Mouse (Mus musculus): ENCODE measurements around the gene Arhgef12. TPM values are rescaled to one million over a fixed set of nuclear protein-coding genes. Genes with fewer than 3 reads are reported as not detected.

Gene Arhgef12
- total and polyA plus RNA-seq, 3 experiments, result 34.8 to 150 (median 136) TPM

DNA sequence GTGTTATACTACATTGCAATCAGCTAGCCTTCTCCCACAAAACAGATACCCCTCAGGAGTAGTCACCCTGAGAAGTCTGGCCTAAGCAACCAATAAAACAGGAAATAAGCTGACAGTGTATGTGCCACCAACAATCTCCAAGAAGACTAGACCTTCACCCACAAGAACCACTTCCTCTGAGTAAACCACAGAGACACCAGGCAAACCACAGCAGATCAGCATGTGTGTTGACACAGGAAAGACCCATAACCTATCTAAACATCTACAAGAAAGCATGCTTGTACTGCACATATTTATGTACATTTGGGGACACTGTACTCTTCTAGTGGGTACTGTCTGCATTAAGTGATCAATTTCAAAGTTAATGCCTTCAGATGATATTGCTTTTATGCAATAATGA is 10.7 kb downstream of the Arhgef12 start:
- no peak for TF ChIP-seq POLR2A (IDR thresholded peaks at IDR 0.05; ENCODE audit: insufficient read depth, low read depth, low read length)
- no peak for TF ChIP-seq EP300 (IDR thresholded peaks at IDR 0.05; ENCODE audit: insufficient read depth, low read depth, low read length)
- TF ChIP-seq CTCF (IDR thresholded peaks at IDR 0.05), result no peak
- Histone ChIP-seq H3K27me3 (ENCODE audit: control insufficient read depth, insufficient read depth, low read length) (no peaks in the 10 kb centered on the region), H3K36me3 (ENCODE audit: control insufficient read depth, insufficient read depth, low read length) (peaks cover 51% of the 10 kb centered on the region), H3K4me3 (no peak overlapping the region), H3K9ac (ENCODE audit: low read depth, low read length) (no peak overlapping the region), H3K4me1 (ENCODE audit: control insufficient read depth, insufficient read depth, low read length) (peaks cover 33% of the 10 kb centered on the region), H3K27ac (no peak overlapping the region), H3K79me2 (replicated peaks; ENCODE audit: control insufficient read depth, insufficient read depth, low read length) (peaks cover 17% of the 10 kb centered on the region)
- intact Hi-C loops (cut with DNase I), result no loop called here
- no peak for DNase-seq

DNA sequence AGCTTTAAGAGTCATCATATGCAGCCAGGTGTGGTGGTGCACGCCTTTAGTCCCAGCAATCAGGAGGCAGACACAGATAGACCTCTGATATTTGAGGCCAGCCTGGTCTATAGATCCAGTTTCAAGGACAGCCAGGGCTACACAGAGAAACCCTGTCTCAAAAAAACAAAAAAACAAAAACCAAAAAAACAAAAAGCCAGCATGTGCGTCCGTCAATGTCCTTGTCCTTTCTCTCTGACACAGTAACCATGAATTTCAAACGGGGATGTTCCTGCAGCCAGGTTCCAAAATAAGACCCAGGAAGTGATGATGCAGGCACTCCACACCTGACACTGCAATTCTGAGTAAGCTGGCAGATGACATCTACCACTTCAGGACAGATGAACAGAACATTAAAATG is 12.2 kb downstream of the Arhgef12 start:
- H3K4me1 ChIP-seq (ENCODE audit: control insufficient read depth, insufficient read depth, low read length), result peaks cover 35% of the 10 kb centered on the region
- DNase-seq, result no peak
- H3K27ac ChIP-seq, result no peak overlapping the region; the same call in 1 of the 2 replicates
- no peak for TF ChIP-seq CTCF (IDR thresholded peaks at IDR 0.05)
- TF ChIP-seq EP300 (IDR thresholded peaks at IDR 0.05; ENCODE audit: insufficient read depth, low read depth, low read length), result no peak
- no peak for TF ChIP-seq POLR2A (IDR thresholded peaks at IDR 0.05; ENCODE audit: insufficient read depth, low read depth, low read length)
- no peak overlapping the region for H3K9ac ChIP-seq (ENCODE audit: low read depth, low read length)
- H3K36me3 ChIP-seq (ENCODE audit: control insufficient read depth, insufficient read depth, low read length), result peaks cover 53% of the 10 kb centered on the region
- intact Hi-C loops (cut with DNase I), result no loop called here
- H3K27me3 ChIP-seq (ENCODE audit: control insufficient read depth, insufficient read depth, low read length), result no peaks in the 10 kb centered on the region
- H3K4me3 ChIP-seq, result no peak overlapping the region
- 46% methylated on average over 4 of the region's 4 CpGs for WGBS
- peaks cover 17% of the 10 kb centered on the region for H3K79me2 ChIP-seq (replicated peaks; ENCODE audit: control insufficient read depth, insufficient read depth, low read length)

DNA sequence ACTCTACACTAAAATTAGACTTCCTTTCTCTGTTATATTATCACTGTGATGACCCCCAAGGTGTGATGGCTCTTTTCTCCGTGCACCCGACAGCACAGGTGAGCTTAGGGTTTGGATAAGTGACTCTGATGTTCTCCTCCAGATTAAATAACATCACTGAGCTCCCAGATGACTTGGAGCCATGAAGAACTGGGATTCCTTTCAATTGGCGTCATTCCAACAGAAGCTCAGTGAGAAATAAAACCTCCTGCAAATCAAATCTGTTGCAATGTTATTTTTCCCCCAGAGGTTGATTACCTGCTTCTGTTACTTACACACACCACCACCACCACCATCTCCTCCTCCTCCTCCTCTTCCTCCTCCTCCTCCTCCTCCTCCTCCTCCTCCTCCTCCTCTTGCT is 13.2 kb downstream of the Arhgef12 start:
- Histone ChIP-seq H3K4me1 (ENCODE audit: control insufficient read depth, insufficient read depth, low read length) (peaks cover 35% of the 10 kb centered on the region), H3K36me3 (ENCODE audit: control insufficient read depth, insufficient read depth, low read length) (peaks cover 56% of the 10 kb centered on the region), H3K9ac (ENCODE audit: low read depth, low read length) (no peak overlapping the region), H3K4me3 (no peak overlapping the region), H3K79me2 (replicated peaks; ENCODE audit: control insufficient read depth, insufficient read depth, low read length) (peaks cover 21% of the 10 kb centered on the region), H3K27ac (no peak overlapping the region), H3K27me3 (ENCODE audit: control insufficient read depth, insufficient read depth, low read length) (no peaks in the 10 kb centered on the region)
- intact Hi-C loops (cut with DNase I), result no loop called here
- 13% methylated on average over 3 of the region's 3 CpGs for WGBS
- DNase-seq, result no peak
- TF ChIP-seq EP300 (IDR thresholded peaks at IDR 0.05; ENCODE audit: insufficient read depth, low read depth, low read length) (no peak), CTCF (IDR thresholded peaks at IDR 0.05) (no peak), POLR2A (IDR thresholded peaks at IDR 0.05; ENCODE audit: insufficient read depth, low read depth, low read length) (no peak)

DNA sequence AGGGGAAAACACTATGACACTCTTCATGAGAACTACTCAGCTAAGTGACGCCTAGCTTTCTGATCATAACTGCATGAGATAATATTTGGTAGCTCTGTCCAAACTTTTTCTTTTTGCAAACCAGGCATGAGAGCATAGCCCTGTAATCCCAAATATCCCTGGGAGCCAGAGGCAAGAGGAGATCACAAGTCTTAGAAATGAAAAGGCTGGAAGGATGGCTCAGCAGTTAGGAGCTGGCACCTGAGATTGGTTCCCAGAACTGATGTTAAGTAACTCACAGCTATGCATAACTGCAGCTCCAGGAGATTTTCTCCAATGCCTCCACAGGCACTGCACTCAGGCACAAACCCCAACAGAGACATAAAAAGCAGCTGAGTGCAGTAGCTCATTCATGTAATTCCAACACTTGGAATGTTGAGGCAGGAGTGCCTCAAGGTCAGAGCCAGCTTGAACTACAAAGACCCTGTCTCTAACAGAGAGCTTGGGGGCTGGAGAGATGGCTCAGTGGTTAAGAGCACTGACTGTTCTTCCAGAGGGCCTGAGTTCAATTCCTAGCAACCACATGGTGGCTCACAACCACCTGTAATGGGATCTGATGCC is 21.3 kb downstream of the Arhgef12 start:
- peak overlapping the region; percentile 17; the same call in 1 of the 2 replicates for H3K27ac ChIP-seq

DNA sequence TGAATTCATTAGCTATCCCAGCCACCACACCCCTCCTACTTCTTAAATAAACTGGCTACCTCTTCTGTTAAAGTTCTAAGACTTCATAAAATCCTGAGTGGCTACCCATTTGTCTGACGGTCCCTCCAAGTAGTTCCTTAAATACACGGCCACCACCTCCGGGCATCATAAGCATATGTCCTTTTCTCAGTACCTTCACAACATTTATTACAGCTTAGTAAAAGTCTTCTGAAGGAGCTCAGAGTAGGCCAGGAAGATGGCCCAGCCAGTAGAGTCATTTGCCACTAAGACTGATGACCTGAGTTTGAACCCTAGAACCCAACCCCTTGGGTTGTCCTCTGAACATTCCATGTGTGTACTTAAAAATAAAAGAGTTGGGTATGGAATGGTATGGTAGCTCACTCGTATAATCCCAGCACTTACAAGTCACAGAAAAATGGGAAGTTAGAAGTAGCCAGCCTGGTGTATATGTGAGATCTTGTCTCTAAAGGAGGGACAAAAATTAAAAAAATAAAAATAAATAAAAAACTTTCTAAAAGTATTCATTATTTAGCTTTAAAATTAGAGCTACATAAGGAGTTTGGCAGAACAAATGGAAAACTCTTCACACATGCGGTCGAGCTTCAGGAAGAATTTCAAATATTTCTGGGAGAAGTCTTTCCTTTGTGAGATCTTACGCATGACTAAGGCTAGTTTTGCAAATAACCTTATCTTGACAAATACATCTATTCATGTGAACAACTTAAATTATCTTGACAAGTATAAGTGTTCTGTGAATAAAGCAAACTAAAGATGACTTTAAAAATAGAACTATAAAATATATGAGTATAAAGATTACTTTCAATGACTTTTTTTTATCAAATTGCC is 22.3 kb downstream of the Arhgef12 start:
- no peak overlapping the region for H3K4me3 ChIP-seq
- peaks cover 53% of the 10 kb centered on the region for H3K36me3 ChIP-seq (ENCODE audit: control insufficient read depth, insufficient read depth, low read length)
- peak overlapping the region; percentile 6; the same call in 1 of the 2 replicates for H3K27ac ChIP-seq
- H3K9ac ChIP-seq (ENCODE audit: low read depth, low read length), result no peak overlapping the region
- TF ChIP-seq CTCF (IDR thresholded peaks at IDR 0.05) (no peak), POLR2A (IDR thresholded peaks at IDR 0.05; ENCODE audit: insufficient read depth, low read depth, low read length) (no peak), EP300 (IDR thresholded peaks at IDR 0.05; ENCODE audit: insufficient read depth, low read depth, low read length) (no peak)
- 50% methylated on average over 7 of the region's 7 CpGs for WGBS
- H3K27me3 ChIP-seq (ENCODE audit: control insufficient read depth, insufficient read depth, low read length), result no peaks in the 10 kb centered on the region
- no peak for DNase-seq
- intact Hi-C loops (cut with DNase I), result no loop called here
- H3K4me1 ChIP-seq (ENCODE audit: control insufficient read depth, insufficient read depth, low read length), result peaks cover 37% of the 10 kb centered on the region
- H3K79me2 ChIP-seq (replicated peaks; ENCODE audit: control insufficient read depth, insufficient read depth, low read length), result peaks cover 15% of the 10 kb centered on the region

More for the DNA sequence above, 21.3 kb downstream of the Arhgef12 start:
- Histone ChIP-seq H3K4me1 (ENCODE audit: control insufficient read depth, insufficient read depth, low read length) (peaks cover 35% of the 10 kb centered on the region), H3K27me3 (ENCODE audit: control insufficient read depth, insufficient read depth, low read length) (no peaks in the 10 kb centered on the region), H3K4me3 (no peak overlapping the region), H3K9ac (ENCODE audit: low read depth, low read length) (no peak overlapping the region), H3K36me3 (ENCODE audit: control insufficient read depth, insufficient read depth, low read length) (peaks cover 50% of the 10 kb centered on the region), H3K79me2 (replicated peaks; ENCODE audit: control insufficient read depth, insufficient read depth, low read length) (peaks cover 11% of the 10 kb centered on the region)
- WGBS, result 29% methylated on average over 1 of the region's 1 CpGs
- intact Hi-C loops (cut with DNase I), result no loop called here
- DNase-seq, result no peak
- TF ChIP-seq CTCF (IDR thresholded peaks at IDR 0.05) (no peak), EP300 (IDR thresholded peaks at IDR 0.05; ENCODE audit: insufficient read depth, low read depth, low read length) (no peak), POLR2A (IDR thresholded peaks at IDR 0.05; ENCODE audit: insufficient read depth, low read depth, low read length) (no peak)

All from heart, adult 2 months (tissue).